Mouse (Mus musculus) heart, embryonic 13.5 days (tissue): ENCODE data around the gene Fgfr1op2. TPM values are rescaled to one million over a fixed set of nuclear protein-coding genes. Genes with fewer than 3 reads are reported as not detected.
A peak's percentile ranks its signal among the peaks of the same experiment; 100 is the strongest.
"Not testable (repeated sequence)": the region's sequence is repeated elsewhere in the genome, so short reads cannot be mapped to it uniquely, and the experiment has no call there.

ENCODE experiments used
- ATAC-seq: fragments of 200-750 bp; cut with Nextera tagmentation; 2 replicates; pipeline ENCODE4 v1.8.0; 2017; ENCODE audit warnings: moderate TSS enrichment; ENCODE audit not compliant: insufficient number of reproducible peaks, low FRiP score, low TSS enrichment; ENCODE audit errors: extremely low read depth
- H3K27ac ChIP-seq: fragments of 300-500 bp; sonication (generic); replicated peaks from 2 replicates; pipeline ENCODE4 v1.5.1; 2015; ENCODE audit warnings: moderate library complexity, mild to moderate bottlenecking, inconsistent platforms
- H3K27me3 ChIP-seq: fragments of 300-500 bp; sonication (generic); replicated peaks from 2 replicates; pipeline ENCODE4 v1.6.1; 2015; ENCODE audit warnings: mild to moderate bottlenecking, inconsistent platforms
- H3K36me3 ChIP-seq: fragments of 300-500 bp; sonication (generic); 2 replicates; pipeline ENCODE4 v1.6.1; 2015; ENCODE audit warnings: mild to moderate bottlenecking, inconsistent platforms
- H3K4me1 ChIP-seq: fragments of 300-500 bp; sonication (generic); 2 replicates; pipeline ENCODE4 v1.6.1; 2015; ENCODE audit warnings: inconsistent platforms
- H3K4me2 ChIP-seq: fragments of 300-500 bp; sonication (generic); 2 replicates; pipeline ENCODE4 v1.6.1; 2015; ENCODE audit warnings: inconsistent platforms, mild to moderate bottlenecking, moderate library complexity
- H3K4me3 ChIP-seq: fragments of 300-500 bp; sonication (generic); 2 replicates; pipeline ENCODE4 v1.5.1; 2015; ENCODE audit warnings: moderate library complexity, mild to moderate bottlenecking, inconsistent platforms
- H3K9ac ChIP-seq: fragments of 300-500 bp; sonication (generic); 2 replicates; pipeline ENCODE4 v1.6.1; 2015; ENCODE audit warnings: inconsistent platforms, mild to moderate bottlenecking, moderate library complexity
- H3K9me3 ChIP-seq: fragments of 300-500 bp; sonication (generic); 2 replicates; pipeline ENCODE4 v1.6.1; 2016; ENCODE audit warnings: inconsistent platforms
- WGBS: fragments of 180-500 bp; shearing (Covaris S2); methylation state at CpG from one replicate; pipeline ENCODE4 v1.1.7; 2015; ENCODE audit warnings: mixed read lengths; 5-methylcytosine and 5-hydroxymethylcytosine counted together
- polyA plus RNA-seq: library from polyadenylated mRNA; unstranded; fragments of >200 nt; fragmentation: Nextera tagmentation; extraction: Ambion mirVana; gene quantifications from 2 replicates; pipeline ENCODE4 v1.2.1, GENCODE M21; 2015

The Fgfr1op2 gene
- polyA plus RNA-seq, 1 experiment from 2014 or later = 79.8 TPM

DNA sequence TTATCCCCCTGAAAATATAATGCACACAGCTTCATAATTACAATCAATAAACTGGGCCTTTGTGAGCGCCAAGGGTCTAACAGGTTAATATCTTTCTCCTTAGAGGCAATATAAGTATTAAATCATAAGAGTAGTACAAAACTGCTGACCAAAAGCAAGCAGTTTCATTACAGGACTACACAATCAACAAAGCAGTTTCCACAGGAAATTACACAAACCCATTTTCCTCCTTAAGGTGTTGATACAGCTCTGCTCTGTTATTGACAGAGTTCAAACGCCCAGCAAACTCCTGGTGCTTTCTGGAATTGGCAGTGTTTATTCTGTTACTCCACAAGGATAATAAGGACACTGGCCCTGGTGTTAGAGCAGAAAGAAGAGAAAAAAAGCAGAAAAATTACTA lies 26.6 kb upstream of the Fgfr1op2 start:
- ATAC-seq = no peak
- H3K27me3 ChIP-seq = no peaks in the 10 kb centered on the region
- H3K9ac ChIP-seq = no peak overlapping the region
- no peak overlapping the region for H3K27ac ChIP-seq
- WGBS = 81% methylated on average over 2 of the region's 2 CpGs
- 0 out of 2 replicates have a peak, but pooled peaks cover 5% of the 10 kb centered on the region for H3K4me1 ChIP-seq
- peaks cover 90% of the 10 kb centered on the region for H3K36me3 ChIP-seq
- no peak overlapping the region for H3K4me2 ChIP-seq
- H3K9me3 ChIP-seq = no peaks in the 10 kb centered on the region
- H3K4me3 ChIP-seq = no peak overlapping the region

DNA sequence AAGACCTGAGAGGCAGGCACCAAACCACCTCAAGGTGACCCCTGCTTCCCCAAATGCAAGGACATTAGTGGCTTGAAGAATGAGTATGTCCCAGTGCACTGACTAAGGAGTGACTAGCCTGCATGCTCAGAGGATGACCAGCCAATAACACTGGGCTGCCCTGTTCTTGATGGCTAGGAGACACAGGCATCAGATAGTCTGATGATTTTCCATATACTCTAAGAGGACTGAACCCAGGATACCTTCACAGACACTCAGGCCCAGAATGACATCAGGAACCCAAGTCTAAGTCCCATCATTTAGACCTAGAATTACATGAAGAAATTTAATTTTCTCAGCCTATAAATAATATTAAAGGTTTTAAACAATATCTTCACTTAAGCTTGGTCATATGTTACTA lies 25.7 kb upstream of the Fgfr1op2 start:
- no peak for ATAC-seq
- H3K4me3 ChIP-seq = no peak overlapping the region
- H3K27ac ChIP-seq = peak overlapping the region; percentile 28; the same call in 1 of the 2 replicates
- no peak overlapping the region for H3K4me2 ChIP-seq
- H3K9me3 ChIP-seq = peaks cover 6% of the 10 kb centered on the region; the same call in 1 of the 2 replicates
- no peaks in the 10 kb centered on the region for H3K27me3 ChIP-seq
- peaks cover 94% of the 10 kb centered on the region for H3K36me3 ChIP-seq
- H3K4me1 ChIP-seq = no peaks in the 10 kb centered on the region
- no peak overlapping the region for H3K9ac ChIP-seq

DNA sequence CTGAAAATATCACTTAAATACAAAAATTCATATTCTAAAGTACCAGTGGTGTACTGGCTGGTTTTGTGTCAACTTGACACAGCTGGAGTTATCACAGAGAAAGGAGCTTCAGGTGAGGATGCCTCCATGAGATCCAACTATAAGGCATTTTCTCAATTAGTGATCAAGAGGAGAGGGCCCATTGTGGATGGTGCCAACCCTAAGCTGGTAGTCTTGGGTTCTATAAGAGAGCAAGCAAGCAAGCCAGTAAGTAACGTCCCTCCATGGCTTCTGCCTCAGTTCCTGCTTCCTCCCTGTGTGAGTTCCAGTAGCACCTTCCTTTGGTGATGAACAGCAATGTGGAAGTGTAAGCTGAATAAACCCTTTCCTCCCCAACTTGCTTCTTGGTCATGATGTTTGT lies 14.5 kb upstream of the Fgfr1op2 start:
- H3K27ac ChIP-seq, H3K9ac ChIP-seq, H3K4me1 ChIP-seq, H3K4me2 ChIP-seq, H3K9me3 ChIP-seq, H3K27me3 ChIP-seq, ATAC-seq, H3K4me3 ChIP-seq: not testable (repeated sequence)
- WGBS = 76% methylated on average over 1 of the region's 1 CpGs
- peaks cover 79% of the 10 kb centered on the region for H3K36me3 ChIP-seq

DNA sequence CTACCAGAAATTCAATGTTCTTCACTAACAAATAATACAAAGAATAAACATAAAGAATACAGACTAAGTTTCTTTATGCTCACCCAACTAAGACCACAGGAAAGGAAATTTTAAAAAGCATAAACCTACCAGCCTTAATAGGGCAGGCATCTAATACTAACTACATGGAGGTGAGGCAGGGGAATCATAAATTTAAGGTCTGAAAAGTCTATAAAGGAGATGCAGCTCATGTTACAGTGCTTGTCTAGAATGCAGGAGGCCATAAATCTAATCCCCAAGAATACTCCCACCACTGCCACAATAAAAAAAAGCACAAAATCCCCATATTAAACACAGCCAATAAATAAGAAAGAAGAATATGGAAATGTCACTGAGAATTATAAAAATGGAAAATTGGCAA lies 4.9 kb upstream of the Fgfr1op2 start:
- Histone ChIP-seq H3K27me3 (no peaks in the 10 kb centered on the region), H3K9ac (no peak overlapping the region), H3K4me2 (no peak overlapping the region), H3K4me1 (peaks cover 22% of the 10 kb centered on the region), H3K9me3 (no peaks in the 10 kb centered on the region), H3K27ac (no peak overlapping the region), H3K36me3 (peaks cover 44% of the 10 kb centered on the region), H3K4me3 (no peak overlapping the region)
- no peak for ATAC-seq

DNA sequence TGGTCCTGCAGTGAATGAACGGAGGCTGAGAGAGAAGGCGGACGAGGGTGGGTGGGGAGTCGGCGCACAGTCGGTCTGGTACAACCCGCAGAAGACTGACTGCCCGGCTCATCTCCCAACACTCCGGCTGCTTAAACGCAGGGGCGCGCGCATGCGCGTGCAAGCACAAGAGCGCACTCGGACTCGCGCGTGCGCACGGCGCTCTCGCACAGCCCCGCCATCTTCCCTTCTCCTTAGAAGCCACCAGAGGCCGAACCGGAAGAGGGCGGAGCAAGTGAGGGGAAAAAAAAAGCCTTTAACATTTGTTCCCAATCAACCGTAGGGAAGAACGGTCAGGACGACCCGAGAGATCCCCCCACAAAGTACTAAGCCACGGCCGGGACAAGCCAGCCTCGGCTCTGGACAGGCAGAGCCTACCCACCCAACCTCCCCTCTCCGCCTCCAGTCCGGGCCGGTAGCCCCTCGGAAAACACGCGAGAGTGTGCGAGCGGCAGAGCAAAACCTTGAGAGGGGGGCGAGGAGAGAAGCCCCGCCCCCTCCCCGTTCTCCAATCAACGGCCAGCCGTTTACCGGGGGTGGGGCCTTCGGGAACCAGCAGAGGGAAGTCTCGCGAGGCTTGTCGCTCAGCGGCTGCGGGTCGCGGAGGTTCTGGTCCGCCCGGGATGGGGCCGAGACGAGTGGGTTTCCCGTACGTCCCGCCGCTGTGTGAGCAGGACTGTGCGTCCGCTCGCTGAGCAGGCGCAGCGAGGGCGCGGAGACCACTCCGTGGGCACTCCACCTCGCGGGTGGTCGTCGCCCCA lies 507 bp downstream of the Fgfr1op2 start, which contains the start of gene Ints13:
TSS of gene Ints13 (minus strand) at position 526 of the 800 bp plus-strand sequence.
- Histone ChIP-seq H3K4me1 (peaks cover 44% of the 10 kb centered on the region), H3K36me3 (peaks cover 17% of the 10 kb centered on the region), H3K4me3 (peak within 1 kb of the TSS; percentile 91), H3K27me3 (no peaks in the 10 kb centered on the region), H3K27ac (peak within 1 kb of the TSS; percentile 97), H3K9ac (peak within 1 kb of the TSS; percentile 98), H3K9me3 (no peaks in the 10 kb centered on the region), H3K4me2 (peak within 1 kb of the TSS; percentile 86)
- peak; percentile 92 for ATAC-seq
- WGBS = under 1% methylated on average over 77 of the region's 77 CpGs

DNA sequence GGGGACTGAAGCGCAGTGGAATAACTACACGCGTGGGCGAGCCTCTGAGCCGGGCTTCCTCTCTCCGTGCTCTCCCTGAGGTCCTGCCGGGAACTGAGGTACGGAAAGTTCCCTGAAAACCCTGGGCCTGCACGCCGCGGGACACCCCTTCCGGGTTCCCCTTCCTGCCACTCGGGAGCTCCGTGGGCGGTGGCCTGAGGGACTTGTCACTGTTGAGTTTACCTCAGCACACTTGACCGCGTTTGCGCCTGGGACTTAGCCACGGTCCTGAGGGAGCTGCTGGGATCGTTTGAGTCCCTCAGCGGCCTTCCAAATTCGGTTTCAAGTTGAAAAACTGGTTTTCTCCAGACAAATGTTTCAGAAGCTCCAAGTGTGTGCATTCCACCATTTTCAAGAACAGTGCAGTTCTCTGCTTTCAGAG lies 1.1 kb downstream of the Fgfr1op2 start:
- H3K27me3 ChIP-seq = no peaks in the 10 kb centered on the region
- 0% methylated on average over 22 of the region's 22 CpGs for WGBS
- peak overlapping the region; percentile 98 for H3K9ac ChIP-seq
- H3K4me3 ChIP-seq = peak overlapping the region; percentile 91
- H3K4me1 ChIP-seq = peaks cover 50% of the 10 kb centered on the region
- H3K36me3 ChIP-seq = peaks cover 21% of the 10 kb centered on the region
- peak; percentile 44 for ATAC-seq
- H3K4me2 ChIP-seq = peak overlapping the region; percentile 86
- peak overlapping the region; percentile 97 for H3K27ac ChIP-seq
- H3K9me3 ChIP-seq = no peaks in the 10 kb centered on the region

DNA sequence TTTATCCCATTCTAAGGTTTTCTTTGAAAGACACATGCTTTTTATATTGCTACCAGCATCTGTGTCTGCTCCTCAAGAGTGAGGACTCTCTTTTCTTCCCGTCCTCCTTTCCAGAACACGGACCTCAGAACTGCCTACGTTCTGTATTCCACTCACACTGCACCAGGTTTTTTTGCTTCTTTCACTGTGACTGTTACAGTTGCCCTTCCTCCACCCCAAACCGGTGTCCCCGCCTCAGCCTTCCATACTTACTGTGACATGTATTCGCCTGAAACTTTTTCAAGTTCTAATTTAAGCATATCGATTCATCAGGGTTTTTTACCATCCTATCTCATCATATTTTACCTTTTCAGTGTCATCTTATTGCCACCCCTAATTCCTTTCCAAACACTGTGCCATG lies 1.6 kb downstream of the Fgfr1op2 start:
- Histone ChIP-seq H3K9me3 (no peaks in the 10 kb centered on the region), H3K4me2 (peak overlapping the region; percentile 86), H3K27ac (peak overlapping the region; percentile 97), H3K4me1 (peaks cover 53% of the 10 kb centered on the region), H3K9ac (peak overlapping the region; percentile 98), H3K27me3 (no peaks in the 10 kb centered on the region), H3K4me3 (peak overlapping the region; percentile 91), H3K36me3 (peaks cover 21% of the 10 kb centered on the region)
- no peak for ATAC-seq
- WGBS = 6% methylated on average over 7 of the region's 7 CpGs

DNA sequence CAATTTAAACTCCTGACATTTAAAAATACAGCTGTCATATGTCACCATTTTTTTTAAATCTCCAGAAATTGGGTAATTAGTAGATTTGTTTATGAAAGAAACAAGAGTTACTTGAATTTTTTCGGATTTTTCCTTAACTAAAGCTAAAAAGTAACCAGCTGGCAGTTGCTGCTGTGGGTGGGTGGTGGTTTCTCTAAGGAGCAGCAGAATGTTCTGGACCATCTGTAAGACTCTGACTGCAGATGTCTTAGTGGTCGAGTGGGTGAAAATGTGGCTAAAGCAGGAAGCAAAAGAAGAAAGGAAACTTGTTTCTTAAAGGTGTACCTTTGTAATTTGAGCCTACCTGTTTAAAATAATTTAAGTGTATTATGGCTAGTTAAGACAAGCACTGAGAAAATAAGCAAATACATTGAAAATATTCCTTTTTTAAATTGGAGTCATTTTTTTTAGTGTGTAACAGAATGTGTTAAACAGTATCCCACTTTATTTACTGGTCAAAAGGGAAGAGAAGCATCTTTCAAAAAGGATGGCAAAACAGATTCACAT lies 3.5 kb downstream of the Fgfr1op2 start:
- ATAC-seq = no peak
- Histone ChIP-seq H3K27me3 (no peaks in the 10 kb centered on the region), H3K9me3 (no peaks in the 10 kb centered on the region), H3K4me2 (no peak overlapping the region), H3K27ac (no peak overlapping the region), H3K9ac (0 out of 2 replicates have a peak overlapping the region, but pooled peaks have one; percentile 54), H3K4me1 (peaks cover 47% of the 10 kb centered on the region), H3K4me3 (no peak overlapping the region), H3K36me3 (peaks cover 10% of the 10 kb centered on the region)
- WGBS = 45% methylated on average over 2 of the region's 2 CpGs

DNA sequence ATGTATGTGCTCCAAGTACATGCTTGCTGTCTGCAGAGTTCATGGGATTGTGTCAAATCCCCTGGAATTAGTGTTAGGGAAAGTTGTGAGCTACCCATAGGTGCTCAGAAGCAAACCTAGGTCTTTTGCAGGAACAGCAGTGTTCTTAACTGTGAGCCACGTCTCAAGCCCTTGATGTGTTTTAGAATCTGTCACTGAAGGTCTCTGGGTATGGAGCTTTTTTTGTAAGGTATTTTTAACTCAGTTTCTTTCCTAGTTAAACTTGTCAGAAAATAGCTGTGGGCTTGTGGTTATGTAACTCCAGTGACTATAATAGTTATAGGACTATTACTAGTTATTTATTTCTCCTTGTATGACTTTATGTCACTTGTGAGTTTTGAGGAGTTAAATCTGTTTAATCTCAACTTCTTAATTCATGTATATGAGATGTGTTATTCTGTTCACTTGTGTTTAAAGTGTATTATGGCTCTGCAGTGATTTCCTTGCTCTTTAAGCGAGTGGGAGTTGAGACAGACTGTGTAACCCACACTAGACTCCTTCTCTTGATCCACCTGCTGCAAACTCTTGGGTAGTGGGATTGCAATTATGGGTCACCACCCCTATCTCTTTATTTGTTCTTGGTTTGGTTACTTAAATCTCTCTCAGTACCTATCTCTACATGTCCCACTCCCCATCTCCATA lies 6.5 kb downstream of the Fgfr1op2 start:
- no peak overlapping the region for H3K27ac ChIP-seq
- H3K4me2 ChIP-seq = no peak overlapping the region
- no peaks in the 10 kb centered on the region for H3K9me3 ChIP-seq
- H3K9ac ChIP-seq = no peak overlapping the region
- H3K4me3 ChIP-seq = no peak overlapping the region
- peaks cover 34% of the 10 kb centered on the region for H3K4me1 ChIP-seq
- H3K27me3 ChIP-seq = no peaks in the 10 kb centered on the region
- H3K36me3 ChIP-seq = peaks cover 33% of the 10 kb centered on the region
- WGBS = 69% methylated on average over 2 of the region's 2 CpGs
- no peak for ATAC-seq

DNA sequence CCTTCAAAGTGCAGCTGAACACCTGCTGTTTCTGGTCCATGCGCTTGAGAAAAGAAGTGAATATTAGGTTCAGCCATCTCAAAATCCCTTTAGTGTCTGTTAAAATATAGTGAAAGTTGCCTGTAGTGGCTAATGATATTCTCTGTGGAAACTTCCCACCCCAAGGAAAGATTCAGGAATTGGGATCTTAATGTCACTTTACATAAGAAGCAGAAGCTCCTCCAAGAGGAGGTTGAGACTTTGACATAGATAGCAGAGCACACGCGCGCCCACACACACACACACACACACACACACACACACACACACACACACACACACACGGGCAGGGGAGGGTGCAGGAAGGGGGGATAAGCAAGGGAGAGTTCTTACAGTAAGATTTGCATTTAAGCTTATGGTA lies 8.1 kb downstream of the Fgfr1op2 start:
- Histone ChIP-seq H3K4me2 (no peak overlapping the region), H3K4me1 (peaks cover 22% of the 10 kb centered on the region), H3K27me3 (no peaks in the 10 kb centered on the region), H3K27ac (no peak overlapping the region), H3K4me3 (no peak overlapping the region), H3K9ac (no peak overlapping the region), H3K36me3 (peaks cover 49% of the 10 kb centered on the region), H3K9me3 (no peaks in the 10 kb centered on the region)
- 92% methylated on average over 5 of the region's 5 CpGs for WGBS
- no peak for ATAC-seq

DNA sequence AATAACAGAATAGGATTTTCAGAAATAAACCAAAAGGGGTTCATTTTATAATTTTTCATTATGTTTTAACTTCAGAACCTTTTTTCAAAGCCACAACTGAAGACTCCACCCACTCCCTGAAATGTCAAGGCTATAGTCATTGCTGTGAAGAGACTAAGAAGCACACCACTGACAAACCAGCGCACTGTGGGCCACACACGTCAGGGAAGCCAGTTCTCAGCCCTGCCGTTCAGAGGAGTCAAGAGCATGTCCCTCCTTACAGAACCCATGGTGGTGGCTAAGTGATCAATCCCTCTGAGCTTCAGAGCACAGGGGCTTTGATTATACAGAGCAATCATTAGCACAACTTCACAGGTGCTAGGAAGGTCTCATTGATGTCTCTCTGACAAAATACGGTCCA lies 25.6 kb downstream of the Fgfr1op2 start:
- ATAC-seq = no peak
- Histone ChIP-seq H3K4me3 (no peak overlapping the region), H3K27me3 (no peaks in the 10 kb centered on the region), H3K9me3 (no peaks in the 10 kb centered on the region), H3K4me1 (no peaks in the 10 kb centered on the region), H3K9ac (no peak overlapping the region), H3K27ac (no peak overlapping the region), H3K36me3 (peaks cover 94% of the 10 kb centered on the region), H3K4me2 (no peak overlapping the region)
- whole genome bisulfite sequencing = 77% methylated on average over 4 of the region's 4 CpGs
